Mouse (Mus musculus) lung, embryonic 14.5 days (tissue): ENCODE measurements around the gene Stat5b. TPM values are rescaled to one million over a fixed set of nuclear protein-coding genes. Genes with fewer than 3 reads are reported as not detected.

ENCODE experiments used
- ATAC-seq: fragments of 200-750 bp; cut with Nextera tagmentation; 2 replicates; pipeline ENCODE4 v1.8.0; 2017; ENCODE audit warnings: mild to moderate bottlenecking, moderate TSS enrichment, moderate library complexity; ENCODE audit not compliant: insufficient read depth
- DNase-seq: peaks from one replicate; pipeline ENCODE4 v3.0.0-alpha.2; 2015
- H3K27ac ChIP-seq: fragments of 300-500 bp; sonication (generic); 2 replicates; pipeline ENCODE4 v1.5.1; 2014; ENCODE audit warnings: low read depth, mild to moderate bottlenecking, moderate library complexity
- H3K27me3 ChIP-seq: fragments of 300-500 bp; sonication (generic); 2 replicates; pipeline ENCODE4 v1.6.1; 2014; ENCODE audit warnings: low read length, control low read depth; ENCODE audit not compliant: insufficient read depth
- H3K36me3 ChIP-seq: fragments of 300-500 bp; sonication (generic); 2 replicates; pipeline ENCODE4 v1.6.1; 2014; ENCODE audit warnings: control low read depth; ENCODE audit not compliant: insufficient read depth
- H3K4me1 ChIP-seq: fragments of 300-500 bp; sonication (generic); 2 replicates; pipeline ENCODE4 v1.6.1; 2014; ENCODE audit warnings: antibody characterized with exemption, control low read depth; ENCODE audit not compliant: insufficient read depth
- H3K4me2 ChIP-seq: fragments of 300-500 bp; sonication (generic); 2 replicates; pipeline ENCODE4 v1.6.1; 2014; ENCODE audit warnings: mild to moderate bottlenecking
- H3K4me3 ChIP-seq: fragments of 300-500 bp; sonication (generic); 2 replicates; pipeline ENCODE4 v1.5.1; 2014; ENCODE audit warnings: low read depth, low read length
- H3K9ac ChIP-seq: fragments of 300-500 bp; sonication (generic); 2 replicates; pipeline ENCODE4 v1.6.1; 2014
- H3K9me3 ChIP-seq: fragments of 300-500 bp; sonication (generic); 2 replicates; pipeline ENCODE4 v1.6.1; 2016; ENCODE audit warnings: low read depth, low read length, control low read depth
- CTCF ChIP-seq: IDR thresholded peaks from 2 replicates; pipeline ENCODE4 v1.5.1; 2016; ENCODE audit warnings: antibody characterized with exemption, low read depth
- WGBS: fragments of 180-500 bp; shearing (Covaris S2); extraction: QIAGEN DNeasy Blood & Tissue Kit; methylation state at CpG from one replicate; pipeline ENCODE4 v1.1.7; 2014; 5-methylcytosine and 5-hydroxymethylcytosine counted together
- polyA plus RNA-seq: library from polyadenylated mRNA; unstranded; fragments of >200 nt; fragmentation: Nextera tagmentation; extraction: Ambion mirVana; gene quantifications from 2 replicates; pipeline ENCODE4 v1.2.1, GENCODE M21; 2014

Gene Stat5b
- polyA plus RNA-seq, 1 experiment from 2014 or later = 26.6 TPM

- peak; percentile 66 for DNase-seq
- no peaks in the 10 kb centered on the region for H3K27me3 ChIP-seq
- H3K9ac ChIP-seq = no peak overlapping the region
- no peak for ATAC-seq
- H3K4me1 ChIP-seq = peaks cover 12% of the 10 kb centered on the region
- TF ChIP-seq CTCF = no peak
- WGBS = 33% methylated on average over 13 of the region's 13 CpGs
- H3K4me3 ChIP-seq = no peak overlapping the region
- H3K9me3 ChIP-seq = no peaks in the 10 kb centered on the region
- H3K36me3 ChIP-seq = no peaks in the 10 kb centered on the region
- H3K27ac ChIP-seq = no peak overlapping the region
- peak overlapping the region; percentile 34; the same call in 1 of the 2 replicates for H3K4me2 ChIP-seq
These were observed 36.0 kb downstream of the Stat5b start for GRCm38 (mm10) chr11:100814498-100814897.

DNA sequence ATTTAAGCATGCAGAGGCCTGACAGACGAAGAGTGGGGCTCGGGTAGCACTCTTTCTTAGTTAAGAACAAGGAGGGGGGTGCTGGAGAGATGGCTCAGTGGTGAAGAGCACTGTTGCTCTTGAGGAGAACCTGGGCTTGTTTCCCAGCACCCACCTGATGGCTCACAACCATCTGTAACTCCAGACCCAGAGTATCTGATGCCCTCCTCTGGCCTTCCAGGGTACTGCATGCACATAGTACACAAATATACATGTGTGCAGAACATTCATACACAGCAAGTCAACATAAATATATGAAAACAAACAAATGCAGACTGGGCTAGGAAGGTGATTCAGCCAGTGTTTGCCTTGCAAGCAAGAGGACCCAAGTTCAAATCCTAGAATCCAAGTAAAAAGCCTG, 39.4 kb downstream of the Stat5b start:
- Histone ChIP-seq H3K27me3 (no peaks in the 10 kb centered on the region), H3K9ac (no peak overlapping the region), H3K4me1 (no peaks in the 10 kb centered on the region), H3K9me3 (no peaks in the 10 kb centered on the region), H3K27ac (no peak overlapping the region), H3K36me3 (0 out of 2 replicates have a peak, but pooled peaks cover 4% of the 10 kb centered on the region), H3K4me3 (no peak overlapping the region), H3K4me2 (no peak overlapping the region)
- 87% methylated on average over 2 of the region's 2 CpGs for WGBS
- ATAC-seq (no peak), DNase-seq (no peak)
- peak; percentile 42 for TF ChIP-seq CTCF

GRCm38 (mm10) chr11:100810516-100810915, 40.0 kb downstream of the Stat5b start:
- Histone ChIP-seq H3K27ac (no peak overlapping the region), H3K36me3 (0 out of 2 replicates have a peak, but pooled peaks cover 4% of the 10 kb centered on the region), H3K4me3 (no peak overlapping the region), H3K27me3 (no peaks in the 10 kb centered on the region), H3K4me1 (no peaks in the 10 kb centered on the region), H3K4me2 (no peak overlapping the region), H3K9me3 (no peaks in the 10 kb centered on the region), H3K9ac (no peak overlapping the region)
- WGBS = 76% methylated on average over 9 of the region's 9 CpGs
- no peak for TF ChIP-seq CTCF
- DNase-seq (no peak), ATAC-seq (no peak)

DNA sequence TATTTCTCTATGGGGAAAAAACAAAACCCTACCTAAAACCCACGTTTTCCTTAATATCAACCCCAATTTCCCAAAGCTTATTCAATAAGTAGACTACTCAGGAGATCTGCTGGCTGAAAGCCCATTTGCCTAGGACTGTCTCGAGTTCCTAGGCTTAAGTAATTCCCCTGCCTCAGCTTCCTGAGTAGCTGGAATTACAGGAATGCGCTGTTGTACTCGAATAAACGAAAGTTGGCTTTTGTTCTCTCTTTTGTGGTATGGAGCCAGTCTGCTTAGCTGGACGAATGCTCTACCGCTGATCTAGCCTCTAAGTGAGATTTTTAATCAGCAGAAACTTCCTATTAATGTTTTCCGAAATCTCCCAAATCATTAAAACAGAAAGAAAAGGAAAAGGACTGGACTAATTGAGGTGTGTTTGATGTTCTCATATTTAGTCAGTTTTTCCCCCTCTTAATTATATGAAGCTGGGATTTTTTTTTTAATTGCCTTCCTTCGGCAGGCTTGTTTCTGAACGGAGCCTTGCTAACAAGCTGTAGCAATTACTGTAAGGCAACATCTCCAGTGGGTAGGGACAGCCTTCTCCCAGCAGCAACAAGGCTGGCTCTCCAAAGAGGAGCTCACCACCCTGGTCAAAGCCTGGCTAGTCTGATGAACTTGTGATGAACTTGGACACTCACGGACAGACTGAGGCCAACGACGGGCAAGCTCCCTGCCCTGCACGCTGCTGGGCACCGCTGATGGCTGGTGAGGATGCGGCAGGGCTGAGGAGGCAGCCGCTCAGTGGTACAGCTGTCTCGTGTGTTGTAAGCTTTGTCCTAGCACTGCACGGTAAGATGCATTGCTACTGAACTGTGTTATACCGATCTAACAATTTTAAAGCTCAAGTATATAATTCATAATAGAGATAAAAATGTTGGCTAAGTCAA, 43.9 kb downstream of the Stat5b start:
- TF ChIP-seq CTCF = no peak
- peaks cover 28% of the 10 kb centered on the region for H3K36me3 ChIP-seq
- H3K4me1 ChIP-seq = no peaks in the 10 kb centered on the region
- H3K9me3 ChIP-seq = no peaks in the 10 kb centered on the region
- H3K27me3 ChIP-seq = no peaks in the 10 kb centered on the region
- no peak overlapping the region for H3K4me2 ChIP-seq
- WGBS = 69% methylated on average over 20 of the region's 20 CpGs
- ATAC-seq (no peak), DNase-seq (peak; percentile 35)
- no peak overlapping the region for H3K27ac ChIP-seq
- no peak overlapping the region for H3K4me3 ChIP-seq
- no peak overlapping the region for H3K9ac ChIP-seq

- 68% methylated on average over 7 of the region's 7 CpGs for WGBS
- ATAC-seq = no peak
- Histone ChIP-seq H3K4me3 (no peak overlapping the region), H3K27me3 (no peaks in the 10 kb centered on the region), H3K36me3 (peaks cover 39% of the 10 kb centered on the region), H3K9ac (no peak overlapping the region), H3K9me3 (no peaks in the 10 kb centered on the region), H3K4me1 (no peaks in the 10 kb centered on the region), H3K4me2 (no peak overlapping the region), H3K27ac (no peak overlapping the region)
- no peak for DNase-seq
- TF ChIP-seq CTCF = no peak
These were observed 45.0 kb downstream of the Stat5b start for GRCm38 (mm10) chr11:100805535-100805934.

GRCm38 (mm10) chr11:100804409-100804808, 46.1 kb downstream of the Stat5b start:
- Histone ChIP-seq H3K36me3 (peaks cover 46% of the 10 kb centered on the region), H3K9me3 (no peaks in the 10 kb centered on the region), H3K9ac (no peak overlapping the region), H3K4me3 (no peak overlapping the region), H3K27ac (no peak overlapping the region), H3K27me3 (no peaks in the 10 kb centered on the region), H3K4me1 (no peaks in the 10 kb centered on the region), H3K4me2 (no peak overlapping the region)
- no peak for TF ChIP-seq CTCF
- WGBS = 93% methylated on average over 10 of the region's 10 CpGs
- ATAC-seq (no peak), DNase-seq (no peak)

DNA sequence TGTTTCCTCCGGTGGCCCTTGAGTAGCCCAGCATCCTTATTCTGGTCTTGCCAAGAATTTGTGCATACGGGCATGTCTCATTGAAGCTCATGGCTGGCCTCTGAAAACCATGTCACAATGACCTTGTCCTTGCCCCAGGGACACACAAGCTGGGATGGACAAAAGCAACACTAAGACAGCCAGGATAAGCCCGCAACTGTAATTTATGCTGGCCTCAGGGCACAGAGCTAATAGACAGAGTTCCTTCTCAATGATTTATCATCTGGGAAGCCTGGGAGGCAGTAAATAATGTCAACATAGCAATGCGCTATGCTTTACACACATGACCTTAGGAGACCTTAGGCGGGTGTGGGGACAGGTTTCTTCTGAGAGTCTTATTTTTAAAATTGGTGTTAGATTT, 51.1 kb downstream of the Stat5b start:
- Histone ChIP-seq H3K9me3 (no peaks in the 10 kb centered on the region), H3K27ac (no peak overlapping the region), H3K4me1 (no peaks in the 10 kb centered on the region), H3K4me3 (no peak overlapping the region), H3K4me2 (no peak overlapping the region), H3K36me3 (peaks cover 49% of the 10 kb centered on the region), H3K9ac (no peak overlapping the region), H3K27me3 (no peaks in the 10 kb centered on the region)
- 78% methylated on average over 5 of the region's 5 CpGs for whole genome bisulfite sequencing
- TF ChIP-seq CTCF = no peak
- no peak for ATAC-seq
- no peak for DNase-seq
